Mouse (Mus musculus): Measurements from ENCODE around the gene Plod1.
A peak's percentile ranks its signal among the peaks of the same experiment; 100 is the strongest.

Gene Plod1

DNA sequence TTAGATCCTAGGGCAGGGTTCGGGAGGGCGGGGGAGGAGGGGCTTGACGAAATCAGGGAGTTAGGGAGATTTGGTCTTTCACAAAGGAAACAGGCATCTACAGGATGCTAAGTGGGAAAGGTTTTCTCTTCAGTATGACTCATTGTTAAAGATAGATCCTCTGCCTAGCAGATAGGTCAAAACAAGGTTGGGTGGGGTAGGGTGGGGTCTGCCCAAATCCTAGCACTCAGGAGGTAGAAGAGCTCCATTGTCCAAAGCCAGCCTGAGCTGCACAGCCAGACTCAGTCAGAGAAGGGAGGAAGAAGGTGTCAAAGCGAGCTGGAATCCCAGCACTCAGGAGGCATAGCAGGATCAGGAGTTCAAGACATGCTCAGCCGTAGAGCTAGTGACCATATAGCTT, 919 bp upstream of the Plod1 start:
- no peak for DNase-seq

GRCm38 (mm10) chr4:147937021-147937420, 454 bp upstream of the Plod1 start:
- no peak for DNase-seq

- DNase-seq: no peak
These were observed 663 bp downstream of the Plod1 start for GRCm38 (mm10) chr4:147935904-147936303.

DNA sequence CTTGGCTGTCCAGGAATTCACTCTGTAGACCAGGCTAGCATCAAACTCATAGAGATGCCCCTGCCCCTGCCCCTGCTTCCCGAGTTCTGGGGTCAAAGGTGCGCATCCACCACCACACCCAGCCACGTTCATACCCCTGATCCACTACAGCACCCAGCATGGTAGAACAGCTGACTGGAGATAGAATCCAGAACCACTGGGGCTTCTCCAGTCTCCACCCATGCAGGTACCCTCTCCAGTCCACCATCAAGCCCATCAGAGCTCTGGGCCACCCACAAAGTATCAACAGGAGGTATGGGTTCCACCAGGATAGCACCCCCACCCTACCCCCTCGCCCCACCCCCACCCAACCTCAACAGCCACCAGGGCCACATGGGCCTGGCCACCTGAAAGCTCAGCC, 2.0 kb downstream of the Plod1 start:
- no peak for DNase-seq

GRCm38 (mm10) chr4:147934134-147934533, 2.4 kb downstream of the Plod1 start:
- no peak for DNase-seq

GRCm38 (mm10) chr4:147930946-147931345, 5.6 kb downstream of the Plod1 start:
- DNase-seq: no peak

DNA sequence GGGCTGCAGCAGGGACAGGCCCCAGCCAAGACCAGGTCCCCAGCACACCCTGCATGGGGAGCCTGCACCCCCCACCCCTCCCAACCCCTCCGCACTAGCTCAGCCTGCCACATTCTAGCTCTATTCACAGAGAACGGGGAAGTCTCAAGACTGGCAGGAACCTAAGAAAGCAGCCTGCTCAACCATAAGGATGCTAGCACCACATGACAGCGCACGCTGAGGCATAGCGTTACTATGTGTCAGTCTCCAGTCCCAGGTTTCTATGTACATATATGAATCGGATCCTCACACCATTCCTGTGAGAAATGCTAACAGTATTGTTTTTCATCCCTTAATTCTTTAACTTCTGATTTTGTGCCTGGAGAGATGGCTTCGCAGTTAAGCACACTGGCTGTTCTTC, 8.0 kb downstream of the Plod1 start:
- DNase-seq: no peak

- no peak for DNase-seq
These were observed 8.4 kb downstream of the Plod1 start for GRCm38 (mm10) chr4:147928136-147928535.

DNA sequence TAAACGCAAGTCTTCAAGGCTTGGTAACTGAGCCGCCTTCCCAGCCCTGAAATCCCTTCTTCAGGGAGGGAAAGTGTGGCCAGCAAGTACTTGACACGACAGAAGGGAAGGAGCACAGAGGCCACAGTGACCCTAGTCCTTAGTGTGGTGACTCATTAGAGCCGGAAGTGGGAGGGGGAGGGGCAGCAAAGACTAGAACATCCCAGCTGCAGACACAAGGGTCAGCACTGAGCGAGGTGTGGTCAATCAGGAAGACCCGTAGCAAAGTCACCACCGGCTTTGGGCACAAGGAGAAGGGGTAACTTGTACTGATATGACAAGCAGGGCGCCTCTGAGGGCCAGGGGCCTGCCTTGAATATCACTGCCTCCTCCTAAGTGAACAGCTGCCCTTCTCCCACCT, 8.9 kb downstream of the Plod1 start:
- DNase-seq: peak; percentile 60

- no peak for DNase-seq
These were observed 14.2 kb downstream of the Plod1 start for GRCm38 (mm10) chr4:147922341-147922740.

GRCm38 (mm10) chr4:147920973-147921372, 15.6 kb downstream of the Plod1 start:
- DNase-seq: no peak

DNA sequence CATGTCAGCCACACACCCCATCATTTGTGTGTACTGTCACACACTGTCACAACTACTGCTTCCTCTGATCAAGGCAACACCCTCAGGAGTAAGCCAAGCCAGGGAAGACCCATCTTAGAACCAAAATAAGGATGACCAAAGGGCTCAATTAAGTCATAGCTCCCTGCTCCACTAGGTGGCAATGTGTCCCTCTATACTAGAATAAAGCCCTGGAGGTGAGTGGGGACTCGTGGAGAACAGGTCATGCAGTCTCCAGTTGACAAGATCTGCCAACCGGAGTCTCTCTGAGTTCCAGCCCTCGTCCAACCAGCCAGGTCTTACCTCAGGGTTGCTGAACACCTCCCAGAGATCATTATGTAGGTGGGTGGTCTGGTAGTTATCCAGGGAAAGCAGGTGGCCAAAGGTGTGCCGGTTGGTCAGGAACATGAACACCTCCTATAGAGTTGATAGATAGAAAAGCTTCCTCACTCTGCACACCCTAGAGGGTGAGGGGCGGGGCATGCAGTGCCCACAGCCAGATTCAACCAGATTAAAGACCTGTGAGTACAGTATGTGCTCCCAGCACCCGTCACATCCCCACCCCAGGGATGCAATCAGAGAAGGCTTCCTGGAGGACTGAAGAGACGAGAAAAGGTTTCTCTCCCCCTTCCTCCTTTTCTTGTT, 18.0 kb downstream of the Plod1 start:
- DNase-seq: peak; percentile 77

DNA sequence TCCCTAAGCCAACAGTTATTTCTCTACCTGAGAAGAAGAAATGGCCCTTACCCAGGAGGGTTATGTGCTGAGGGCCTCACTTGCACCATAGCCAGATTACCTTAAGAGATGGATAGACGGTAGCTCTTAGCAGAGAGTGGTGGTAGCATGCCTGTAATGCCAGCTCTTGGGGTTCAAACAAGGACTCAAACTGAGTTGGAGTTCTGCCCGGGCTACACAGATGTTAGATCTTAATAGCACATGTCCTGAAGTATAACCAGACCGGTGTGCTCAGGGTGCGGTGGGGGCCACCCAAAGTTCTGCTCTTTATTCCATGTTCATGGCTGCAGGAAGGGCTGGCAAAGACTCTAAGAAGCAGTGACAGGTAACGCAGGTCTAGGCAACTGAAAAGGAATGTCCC, 27.1 kb downstream of the Plod1 start:
- no peak for DNase-seq

DNA sequence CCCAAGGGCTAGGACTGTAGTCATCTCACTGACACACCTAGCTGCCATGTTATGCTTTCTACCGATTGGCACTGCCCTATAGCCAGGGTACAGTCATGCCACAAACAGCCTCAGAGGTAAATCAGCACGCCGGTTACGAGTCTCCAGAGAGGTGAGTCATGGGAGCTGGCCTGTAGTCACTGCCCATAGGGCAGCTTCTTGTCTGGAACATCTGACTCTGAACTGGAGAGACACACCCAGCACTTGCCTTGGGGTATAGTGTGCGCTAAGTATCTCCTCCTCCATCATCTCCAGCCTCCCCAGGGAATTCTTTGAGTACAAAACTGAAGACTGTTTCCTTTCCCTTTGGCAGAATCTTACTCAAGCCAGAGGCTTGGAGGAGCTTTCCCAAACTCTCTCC, 30.3 kb downstream of the Plod1 start:
- DNase-seq: no peak

- DNase-seq: no peak
These were observed 31.4 kb downstream of the Plod1 start for GRCm38 (mm10) chr4:147905090-147905659.

GRCm38 (mm10) chr4:147904313-147905089, 32.1 kb downstream of the Plod1 start, which contains the start of gene Mfn2:
TSS of gene Mfn2 (minus strand) at chr4:147904704.
- peak; percentile 94 for DNase-seq

- no peak for DNase-seq
These were observed 33.0 kb downstream of the Plod1 start for GRCm38 (mm10) chr4:147903601-147904000.

GRCm38 (mm10) chr4:147902906-147903500, 33.6 kb downstream of the Plod1 start:
- DNase-seq: peak; percentile 64

- DNase-seq: peak; percentile 34
These were observed 36.1 kb downstream of the Plod1 start for GRCm38 (mm10) chr4:147900452-147900851.

- DNase-seq: no peak
These were observed 39.2 kb downstream of the Plod1 start for GRCm38 (mm10) chr4:147897348-147897747.

DNA sequence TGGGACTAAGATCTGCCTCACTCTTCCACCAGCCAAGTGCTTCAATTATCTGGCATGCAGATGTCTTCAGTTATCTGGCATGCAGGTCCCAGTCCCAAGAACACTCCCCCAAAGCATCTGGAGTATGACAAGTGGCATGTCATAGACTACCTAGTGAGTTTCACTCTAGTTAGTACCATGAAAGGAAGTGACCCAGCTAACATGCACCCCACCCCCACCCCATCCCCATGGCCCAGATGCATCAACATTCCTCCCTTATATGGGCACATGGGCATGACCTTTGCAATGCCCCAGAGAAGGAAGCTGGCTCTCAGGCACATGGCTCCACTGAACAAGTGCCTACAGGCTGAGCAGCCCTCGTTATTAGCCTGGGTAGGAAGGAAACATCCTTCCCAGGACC, 40.2 kb downstream of the Plod1 start:
- no peak for DNase-seq

DNA sequence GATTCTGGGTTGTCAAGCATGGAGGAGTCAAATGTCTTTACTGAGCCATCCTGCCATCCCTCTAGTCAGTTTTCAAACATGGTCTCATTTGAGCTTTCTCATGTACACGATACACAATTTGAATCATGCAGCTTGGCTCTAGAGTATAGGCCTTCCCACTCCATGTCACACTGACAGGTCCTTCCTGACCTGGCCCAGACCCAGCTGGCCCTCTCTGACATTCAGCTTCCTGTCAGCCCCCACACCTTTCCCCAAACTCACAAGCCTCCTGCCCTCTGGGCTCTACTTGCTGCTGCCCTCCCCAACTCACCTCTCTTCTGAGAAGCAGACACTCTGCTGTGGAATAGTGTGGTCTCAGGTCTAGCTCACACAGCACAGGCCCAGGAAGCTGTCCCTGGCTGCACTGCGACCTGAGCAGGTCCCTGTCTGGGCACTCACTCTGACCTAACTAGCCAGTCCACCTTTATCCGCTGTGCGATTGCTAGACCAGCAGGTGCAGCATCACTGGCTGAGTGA, 40.7 kb downstream of the Plod1 start:
- DNase-seq: no peak

- no peak for DNase-seq
These were observed 46.2 kb downstream of the Plod1 start for GRCm38 (mm10) chr4:147890341-147890740.

- DNase-seq: no peak
These were observed 48.3 kb downstream of the Plod1 start for GRCm38 (mm10) chr4:147888237-147888636.

Measured in kidney, adult 9 months (tissue).